Comparison of ENCODE assay signal across 9 mouse cellular contexts in genomic region chr7:65955304-65956220, GRCm38 (mm10).
DNase-seq lines count a peak whose midpoint lies in the region; ATAC-seq lines count a peak whose summit lies in the region.
"Had no signal": no experiment of that assay in that cellular context is flagged by ENCODE, and none has a peak within 500 bp of the region (broad histone marks: within the 10 kb centered on the region; RNA-seq: fewer than 3 reads in every experiment).

No protein-coding gene starts in this region.

- peak; percentile 12 to 35 for DNase-seq in layer of hippocampus, adult 18-20 months (ENCODE audit: low spot score in 2 of 2)
- no peak for DNase-seq in layer of hippocampus, adult 9-10 months (ENCODE audit: low spot score)
- no peak for DNase-seq in cerebellum, adult 8-10 months
- DNase-seq in gastrocnemius, postnatal 36 days = no peak

- peaks cover 17% of the 10 kb centered on the region for H3K4me1 ChIP-seq in limb, embryonic 13.5 days
- no peaks in the 10 kb centered on the region for H3K4me1 ChIP-seq in stomach, embryonic 15.5 days
- no peaks in the 10 kb centered on the region for H3K4me1 ChIP-seq in heart, embryonic 11.5 days (ENCODE audit: control insufficient read depth, insufficient read depth, low read length)
- H3K4me1 ChIP-seq: heart, embryonic 15.5 days had no signal

- no peak overlapping the region for H3K4me3 ChIP-seq in limb, embryonic 13.5 days
- no peak overlapping the region for H3K4me3 ChIP-seq in stomach, embryonic 15.5 days (replicated peaks)
- H3K4me3 ChIP-seq in heart, embryonic 11.5 days (ENCODE audit: low read depth, low read length) = no peak overlapping the region
- H3K4me3 ChIP-seq: heart, embryonic 15.5 days had no signal

- 22% methylated on average over 24 of the region's 24 CpGs for WGBS in limb, embryonic 13.5 days
- 57% methylated on average over 24 of the region's 24 CpGs for WGBS in stomach, embryonic 15.5 days
- 71% methylated on average over 24 of the region's 24 CpGs for WGBS in heart, embryonic 11.5 days (ENCODE audit: insufficient replicate concordance)

- H3K36me3 ChIP-seq in limb, embryonic 13.5 days = peaks cover 3% of the 10 kb centered on the region; the same call in 1 of the 2 replicates
- H3K36me3 ChIP-seq in stomach, embryonic 15.5 days = no peaks in the 10 kb centered on the region
- H3K36me3 ChIP-seq in heart, embryonic 11.5 days (ENCODE audit: control insufficient read depth, insufficient read depth, low read length) = no peaks in the 10 kb centered on the region
- H3K36me3 ChIP-seq: heart, embryonic 15.5 days had no signal

- H3K9ac ChIP-seq in limb, embryonic 13.5 days = no peak overlapping the region
- no peak overlapping the region for H3K9ac ChIP-seq in stomach, embryonic 15.5 days
- no peak overlapping the region for H3K9ac ChIP-seq in heart, embryonic 11.5 days (ENCODE audit: low read depth, low read length)
- H3K9ac ChIP-seq: heart, embryonic 15.5 days had no signal

- ATAC-seq in frontal cortex, adult (ENCODE audit: low TSS enrichment) = peak; percentile 57; the same call in 1 of the 2 replicates
- ATAC-seq in limb, embryonic 13.5 days (ENCODE audit: low FRiP score, low read depth) = peak; percentile 76
- ATAC-seq in stomach, embryonic 15.5 days (ENCODE audit: insufficient read depth, low FRiP score, low read depth) = peak; percentile 38; the same call in 1 of the 2 replicates
- ATAC-seq in heart, embryonic 11.5 days (replicated peaks; ENCODE audit: insufficient number of reproducible peaks, low FRiP score, low TSS enrichment) = no peak

- H3K4me2 ChIP-seq in limb, embryonic 13.5 days (replicated peaks) = peak overlapping the region; percentile 38
- no peak overlapping the region for H3K4me2 ChIP-seq in stomach, embryonic 15.5 days
- H3K4me2 ChIP-seq in heart, embryonic 11.5 days = no peak overlapping the region
- H3K4me2 ChIP-seq: heart, embryonic 15.5 days had no signal

- peak overlapping the region; percentile 44; the same call in 1 of the 2 replicates for H3K27ac ChIP-seq in limb, embryonic 13.5 days
- H3K27ac ChIP-seq in stomach, embryonic 15.5 days = no peak overlapping the region
- H3K27ac ChIP-seq in heart, embryonic 11.5 days (ENCODE audit: low read depth, low read length) = no peak overlapping the region
- H3K27ac ChIP-seq: heart, embryonic 15.5 days had no signal

- intact Hi-C loops in gastrocnemius, postnatal 36 days (cut with DNase I) = loop anchor here (5.0 kb wide), 1 partner anchor 48 kb away; no protein-coding TSS in a partner anchor

- no peaks in the 10 kb centered on the region for H3K9me3 ChIP-seq in limb, embryonic 13.5 days
- no peaks in the 10 kb centered on the region for H3K9me3 ChIP-seq in stomach, embryonic 15.5 days
- no peaks in the 10 kb centered on the region for H3K9me3 ChIP-seq in heart, embryonic 11.5 days (replicated peaks; ENCODE audit: control insufficient read depth, low read length)
- H3K9me3 ChIP-seq: heart, embryonic 15.5 days had no signal

- H3K27me3 ChIP-seq in limb, embryonic 13.5 days = no peaks in the 10 kb centered on the region
- H3K27me3 ChIP-seq in stomach, embryonic 15.5 days (replicated peaks) = no peaks in the 10 kb centered on the region
- no peaks in the 10 kb centered on the region; the same call in 1 of the 2 replicates for H3K27me3 ChIP-seq in heart, embryonic 11.5 days (ENCODE audit: control insufficient read depth, insufficient read depth, low read length)
- H3K27me3 ChIP-seq: heart, embryonic 15.5 days had no signal

Comparison
In these comparisons a context has a peak if more than half of its experiments do, and no peak if none do; other contexts are left out.
1. DNase-seq: peak in layer of hippocampus, adult 18-20 months (2 of 2); none in layer of hippocampus, adult 9-10 months (single experiment), cerebellum, adult 8-10 months (single experiment) and gastrocnemius, postnatal 36 days (0 of 2).